Mouse (Mus musculus) splenic B cell, adult 2 months (primary cell): ENCODE measurements at regions not wholly inside any gene's neighbourhood (a gene's known extent, or its start where the extent isn't known, plus 50 kb on each side); places are given as distances from the start of the nearest gene placed in this dataset.

Source experiments
- DNase-seq: peaks from one replicate; pipeline ENCODE4 v3.0.0-alpha.2; 2011; ENCODE audit warnings: low read depth, low spot score
- H3K27me3 ChIP-seq: 2 replicates; pipeline ENCODE4 v1.6.1; 2012; ENCODE audit warnings: mild to moderate bottlenecking, low read length, moderate library complexity, mixed read lengths; ENCODE audit not compliant: control insufficient read depth, poor library complexity, insufficient read depth, severe bottlenecking
- H3K36me3 ChIP-seq: 2 replicates; pipeline ENCODE4 v1.6.1; 2012; ENCODE audit warnings: mild to moderate bottlenecking, low read length, moderate library complexity, mixed read lengths; ENCODE audit not compliant: control insufficient read depth, poor library complexity, insufficient read depth, severe bottlenecking

GRCm38 (mm10) chr3:136993473-136993872, 323.5 kb downstream of the Ppp3ca start:
- DNase-seq = no peak
- Histone ChIP-seq H3K36me3 (no peaks in the 10 kb centered on the region), H3K27me3 (no peaks in the 10 kb centered on the region)

GRCm38 (mm10) chr3:136994361-136995083, 324.6 kb downstream of the Ppp3ca start:
- Histone ChIP-seq H3K27me3 (no peaks in the 10 kb centered on the region), H3K36me3 (no peaks in the 10 kb centered on the region)
- no peak for DNase-seq

- Histone ChIP-seq H3K27me3 (no peaks in the 10 kb centered on the region), H3K36me3 (no peaks in the 10 kb centered on the region)
- no peak for DNase-seq
Measured at GRCm38 (mm10) chr3:136995611-136996335, 325.8 kb downstream of the Ppp3ca start.

- no peak for DNase-seq
- H3K27me3 ChIP-seq = no peaks in the 10 kb centered on the region
- H3K36me3 ChIP-seq = no peaks in the 10 kb centered on the region
Measured at GRCm38 (mm10) chr3:136996381-136996895, 326.5 kb downstream of the Ppp3ca start.

GRCm38 (mm10) chr3:137011551-137011950, 329.3 kb upstream of the Emcn start:
- no peaks in the 10 kb centered on the region for H3K36me3 ChIP-seq
- DNase-seq = no peak
- H3K27me3 ChIP-seq = no peaks in the 10 kb centered on the region

GRCm38 (mm10) chr3:137014686-137015085, 326.2 kb upstream of the Emcn start:
- DNase-seq = peak; percentile 3
- no peaks in the 10 kb centered on the region for H3K36me3 ChIP-seq
- no peaks in the 10 kb centered on the region for H3K27me3 ChIP-seq

GRCm38 (mm10) chr3:137015199-137015598, 325.7 kb upstream of the Emcn start:
- Histone ChIP-seq H3K27me3 (no peaks in the 10 kb centered on the region), H3K36me3 (no peaks in the 10 kb centered on the region)
- no peak for DNase-seq

GRCm38 (mm10) chr3:137019971-137020634, 320.8 kb upstream of the Emcn start:
- Histone ChIP-seq H3K27me3 (no peaks in the 10 kb centered on the region), H3K36me3 (no peaks in the 10 kb centered on the region)
- DNase-seq = no peak

GRCm38 (mm10) chr3:137029546-137029945, 311.3 kb upstream of the Emcn start:
- DNase-seq = no peak
- H3K27me3 ChIP-seq = no peaks in the 10 kb centered on the region
- H3K36me3 ChIP-seq = no peaks in the 10 kb centered on the region

- H3K27me3 ChIP-seq = no peaks in the 10 kb centered on the region
- no peak for DNase-seq
- H3K36me3 ChIP-seq = no peaks in the 10 kb centered on the region
Measured at GRCm38 (mm10) chr3:137032802-137033201, 308.1 kb upstream of the Emcn start.

GRCm38 (mm10) chr3:137039638-137040037, 301.2 kb upstream of the Emcn start:
- H3K36me3 ChIP-seq = no peaks in the 10 kb centered on the region
- no peaks in the 10 kb centered on the region for H3K27me3 ChIP-seq
- DNase-seq = no peak

GRCm38 (mm10) chr3:137056544-137057224, 284.2 kb upstream of the Emcn start:
- Histone ChIP-seq H3K36me3 (no peaks in the 10 kb centered on the region), H3K27me3 (no peaks in the 10 kb centered on the region)
- DNase-seq = no peak

- no peaks in the 10 kb centered on the region for H3K36me3 ChIP-seq
- DNase-seq = no peak
- no peaks in the 10 kb centered on the region for H3K27me3 ChIP-seq
Measured at GRCm38 (mm10) chr3:137057225-137057910, 283.5 kb upstream of the Emcn start.

- H3K27me3 ChIP-seq = no peaks in the 10 kb centered on the region
- H3K36me3 ChIP-seq = no peaks in the 10 kb centered on the region
- DNase-seq = no peak
Measured at GRCm38 (mm10) chr3:137057911-137058260, 283.0 kb upstream of the Emcn start.
